Mouse (Mus musculus): ENCODE results near the gene Sh3glb2.

The Sh3glb2 gene

GRCm38 (mm10) chr2:30342061-30342460 lies 17.1 kb downstream of the Sh3glb2 start:
- 82% methylated on average over 3 of the region's 3 CpGs for WGBS

- 54% methylated on average over 12 of the region's 12 CpGs for WGBS
Measured at GRCm38 (mm10) chr2:30337179-30337578, 22.0 kb downstream of the Sh3glb2 start.

GRCm38 (mm10) chr2:30336174-30336915 lies 22.8 kb downstream of the Sh3glb2 start:
- 67% methylated on average over 16 of the region's 16 CpGs for WGBS

GRCm38 (mm10) chr2:30335324-30335723 lies 23.8 kb downstream of the Sh3glb2 start:
- WGBS: 97% methylated on average over 2 of the region's 2 CpGs

GRCm38 (mm10) chr2:30328791-30329190 lies 30.3 kb downstream of the Sh3glb2 start:
- 69% methylated on average over 3 of the region's 3 CpGs for WGBS

- 87% methylated on average over 7 of the region's 7 CpGs for WGBS
Measured at GRCm38 (mm10) chr2:30327276-30327675, 31.9 kb downstream of the Sh3glb2 start.

- WGBS: 92% methylated on average over 5 of the region's 5 CpGs
Measured at GRCm38 (mm10) chr2:30325296-30325695, 33.8 kb downstream of the Sh3glb2 start.

- WGBS: 77% methylated on average over 7 of the region's 7 CpGs
Measured at GRCm38 (mm10) chr2:30323111-30323510, 36.0 kb downstream of the Sh3glb2 start.

- 92% methylated on average over 4 of the region's 4 CpGs for WGBS
Measured at GRCm38 (mm10) chr2:30319260-30319659, 39.9 kb downstream of the Sh3glb2 start.

- WGBS: 65% methylated on average over 5 of the region's 5 CpGs
Measured at GRCm38 (mm10) chr2:30316955-30317354, 42.2 kb downstream of the Sh3glb2 start.

- 90% methylated on average over 4 of the region's 4 CpGs for WGBS
Measured at GRCm38 (mm10) chr2:30316136-30316535, 43.0 kb downstream of the Sh3glb2 start.

GRCm38 (mm10) chr2:30311481-30311880 lies 47.7 kb downstream of the Sh3glb2 start:
- WGBS: 57% methylated on average over 2 of the region's 2 CpGs

GRCm38 (mm10) chr2:30309351-30309750 lies 49.8 kb downstream of the Sh3glb2 start:
- WGBS: 91% methylated on average over 3 of the region's 3 CpGs

GRCm38 (mm10) chr2:30306087-30306486 lies 53.0 kb downstream of the Sh3glb2 start:
- 94% methylated on average over 7 of the region's 7 CpGs for WGBS

- WGBS: 88% methylated on average over 5 of the region's 5 CpGs
Measured at GRCm38 (mm10) chr2:30299966-30300365, 59.2 kb downstream of the Sh3glb2 start.

- WGBS: 78% methylated on average over 3 of the region's 3 CpGs
Measured at GRCm38 (mm10) chr2:30299525-30299924, 59.6 kb downstream of the Sh3glb2 start.

All from cerebral cortex, adult 2 months (tissue).